8 mouse cellular contexts compared by ENCODE assay signal in the genomic region with DNA sequence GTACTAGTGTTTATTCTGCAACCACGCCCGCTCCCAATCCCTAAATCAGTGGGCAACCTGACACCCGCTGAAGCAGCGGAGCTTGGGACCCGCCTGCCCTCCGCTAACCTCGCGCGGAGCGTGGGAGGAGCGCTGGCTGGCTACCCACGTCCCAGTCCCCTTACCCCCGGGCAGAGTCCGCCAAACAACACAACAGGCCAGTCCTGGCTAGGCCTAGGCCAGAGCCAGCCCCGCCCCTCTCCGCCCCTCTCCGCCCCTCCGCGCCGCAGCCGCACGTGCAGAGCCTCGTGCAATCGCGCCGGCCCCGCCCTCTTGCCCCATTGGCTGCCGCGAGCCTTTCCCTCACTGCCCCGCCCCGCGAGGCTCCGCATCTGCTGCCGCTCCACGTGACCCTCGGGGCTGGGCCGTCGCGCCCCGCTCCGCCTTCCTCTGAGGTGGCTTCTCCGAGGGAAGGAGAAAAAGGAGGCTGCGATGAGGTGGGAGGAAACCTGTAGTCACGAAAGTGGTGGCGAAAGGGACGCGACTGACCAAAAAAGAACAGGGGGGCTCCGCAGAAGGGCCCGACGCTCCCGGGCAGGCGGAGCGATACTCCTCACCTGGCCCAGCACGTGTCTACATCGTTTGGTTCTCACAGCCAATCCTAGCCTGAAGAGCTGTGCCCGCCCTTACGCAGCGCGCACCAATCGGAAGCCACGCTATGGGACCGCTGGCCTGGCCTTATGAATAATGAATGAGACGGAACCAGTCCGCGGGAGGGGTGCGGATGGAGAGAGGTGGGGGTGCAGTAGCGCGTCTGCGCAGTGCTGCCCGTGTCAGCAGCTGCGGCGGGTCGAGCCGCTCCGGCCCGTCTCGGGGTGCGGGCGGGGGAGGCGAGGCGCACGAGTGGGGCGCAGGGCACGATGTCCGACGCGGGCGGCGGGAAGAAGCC. TPM values are rescaled to one million over a fixed set of nuclear protein-coding genes. Genes with fewer than 3 reads are reported as not detected.
DNase-seq lines count a peak whose midpoint lies in the region; ATAC-seq and TF ChIP-seq lines count a peak whose summit lies in the region.

No protein-coding gene starts in this region.

- H3K4me3 ChIP-seq in cortical plate, adult 2 months (ENCODE audit: insufficient read depth, low read length) = peak overlapping the region; percentile 52
- peak overlapping the region; percentile 95 for H3K4me3 ChIP-seq in megakaryocyte, embryonic 14.5 days (replicated peaks)

- H3K27ac ChIP-seq in cortical plate, adult 2 months (ENCODE audit: insufficient read depth, low read length) = peak overlapping the region; percentile 99

- TF ChIP-seq POLR2A in cortical plate, adult 2 months (IDR thresholded peaks at IDR 0.05; ENCODE audit: extremely low read depth, insufficient read depth, low read length) = peak; percentile 72

- peaks cover 16% of the 10 kb centered on the region; the same call in 1 of the 2 replicates for H3K4me1 ChIP-seq in cortical plate, adult 2 months (ENCODE audit: control insufficient read depth, insufficient read depth, low read length)
- H3K4me1 ChIP-seq in megakaryocyte, embryonic 14.5 days = peaks cover 71% of the 10 kb centered on the region

- peak; percentile 96 to 98 for DNase-seq in gastrocnemius, adult 8-10 months (ENCODE audit: low spot score in 2 of 2)
- peak; percentile 86 for DNase-seq in hindlimb bud, embryonic 11.5 days (ENCODE audit: extremely low spot score, low read depth, low spot score)
- peak; percentile 93 to 99 for DNase-seq in left cerebral cortex, adult 8-10 months (ENCODE audit: low spot score in 2 of 2)
- peak; percentile 99 to 100 for DNase-seq in right cerebral cortex, postnatal 10 days (ENCODE audit: low spot score in 2 of 2)
- peak; percentile 98 for DNase-seq in urinary bladder, postnatal 25 days (ENCODE audit: low spot score)

- peak; percentile 93 for ATAC-seq in activated CD4-positive, CD25-positive, alpha-beta regulatory T cell, adult 4 months

- H3K9me3 ChIP-seq in megakaryocyte, embryonic 14.5 days = no peaks in the 10 kb centered on the region

- no peak for TF ChIP-seq CTCF in cortical plate, adult 2 months (IDR thresholded peaks at IDR 0.05; ENCODE audit: extremely low read depth, insufficient read depth, low read length)

- H3K36me3 ChIP-seq in megakaryocyte, embryonic 14.5 days (replicated peaks; ENCODE audit: low read length) = peaks cover 13% of the 10 kb centered on the region

- H3K27me3 ChIP-seq in megakaryocyte, embryonic 14.5 days (replicated peaks) = no peaks in the 10 kb centered on the region

RNA-seq across cellular contexts. Expression of a gene that starts 8.7 kb away (rescaled TPM):
- polyA plus RNA-seq in activated CD4-positive, CD25-positive, alpha-beta regulatory T cell, adult 4 months (2017; shearing (Covaris generic)) = 1 to 10 TPM; 5.2 to 7.3 TPM
- 318 and 326 TPM in 2 replicates for polyA plus RNA-seq in cortical plate, adult 2 months (2012; rRNA removed)
- total RNA-seq in gastrocnemius, adult 8-10 months (2022) = 100 to 1,000 TPM; 191 to 229 (median 196) TPM
- 100 to 1,000 TPM; 255 to 311 (median 291) TPM for total RNA-seq in left cerebral cortex, adult 8-10 months (2022)
- 6.1 and 10.8 TPM in 2 replicates for polyA plus RNA-seq in megakaryocyte, embryonic 14.5 days (2012; ENCODE audit: insufficient read depth, low replicate concordance)

RNA-seq across cellular contexts. Expression of a gene that starts 47.7 kb away (rescaled TPM):
- polyA plus RNA-seq in activated CD4-positive, CD25-positive, alpha-beta regulatory T cell, adult 4 months (2017; shearing (Covaris generic)) = 10 to 100 TPM; 25.8 to 45.6 TPM
- polyA plus RNA-seq in cortical plate, adult 2 months (2012; rRNA removed) = 19.9 and 21.0 TPM in 2 replicates
- 100 to 1,000 TPM; 111 to 127 (median 125) TPM for total RNA-seq in gastrocnemius, adult 8-10 months (2022)
- 10 to 100 TPM; 26.6 to 40.2 (median 33.5) TPM for total RNA-seq in left cerebral cortex, adult 8-10 months (2022)
- polyA plus RNA-seq in megakaryocyte, embryonic 14.5 days (2012; ENCODE audit: insufficient read depth, low replicate concordance) = 16.1 and 26.6 TPM in 2 replicates

Comparison
In these comparisons a context has a peak if more than half of its experiments do, and no peak if none do; other contexts are left out.
1. Peak in every context shown above with its lines: DNase-seq, ATAC-seq, H3K4me3 ChIP-seq and H3K27ac ChIP-seq.
2. RNA of a gene that starts 8.7 kb away (polyA plus RNA-seq): 318 to 326 TPM in cortical plate, adult 2 months; 5.2 to 7.3 TPM in activated CD4-positive, CD25-positive, alpha-beta regulatory T cell, adult 4 months and 6.1 to 10.8 TPM in megakaryocyte, embryonic 14.5 days; every median in the first group is over 10 times any median in the second.